Mouse (Mus musculus) natural killer cell, adult 2 months (primary cell): ENCODE measurements around the gene Ntrk3.

Experiments
- DNase-seq, 2 experiments: peaks; one replicate each; pipeline ENCODE4 v3.0.0; 2022; ENCODE audit warnings: low spot score in 2 of 2

Ntrk3 gene

DNA sequence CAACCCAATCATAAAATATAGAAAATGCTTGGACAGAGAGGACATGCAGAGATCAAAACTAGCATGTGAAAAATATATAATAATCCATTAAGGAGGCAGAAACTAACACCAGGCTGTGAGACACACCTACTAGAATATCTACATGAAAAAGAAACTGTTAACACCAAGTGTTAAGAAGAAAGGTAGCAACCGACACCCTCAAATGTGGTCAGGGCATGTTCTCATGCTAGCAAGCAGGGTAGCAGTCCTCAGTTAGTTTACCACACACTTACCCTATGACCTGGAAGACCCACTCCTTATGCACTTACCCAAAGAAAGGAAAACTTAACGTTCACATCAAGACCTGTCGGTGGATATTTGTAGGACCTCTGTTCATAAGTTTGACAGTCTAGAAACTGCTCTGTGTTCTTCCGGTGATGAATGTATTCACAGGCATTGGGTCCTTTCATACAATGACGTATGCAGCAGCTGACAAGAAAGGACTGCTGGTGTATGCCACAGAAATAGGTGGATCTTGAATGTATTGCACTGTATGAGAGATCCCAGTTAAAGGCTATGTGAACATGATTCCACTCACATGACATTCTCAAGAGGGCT lies at the start of gene Ntrk3:
Gene Ntrk3, minus strand, starts transcription at position 399 of the 597 bp plus-strand sequence.
- DNase-seq, result peak; percentile 8 to 47

DNA sequence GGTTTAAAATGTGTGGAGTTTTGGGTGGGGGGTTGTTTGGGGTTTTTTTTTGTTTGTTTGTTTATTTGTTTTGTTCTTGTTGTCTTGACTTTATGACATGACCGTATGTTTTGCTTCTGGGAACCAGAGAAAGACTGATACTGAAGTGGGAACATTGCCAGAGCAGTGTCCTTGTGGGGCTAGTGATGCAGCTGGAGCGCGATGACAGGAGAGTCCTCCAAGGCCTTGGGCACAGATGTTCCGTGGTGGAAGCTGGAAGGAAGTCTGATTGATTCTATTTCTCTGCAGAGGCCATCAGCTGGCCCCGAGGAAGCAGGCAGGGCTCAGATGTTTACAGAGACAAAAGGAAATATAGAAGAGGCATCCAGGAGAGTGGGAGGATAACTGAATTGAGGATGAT lies 48.1 kb upstream of the Ntrk3 start:
- DNase-seq, result no peak

DNA sequence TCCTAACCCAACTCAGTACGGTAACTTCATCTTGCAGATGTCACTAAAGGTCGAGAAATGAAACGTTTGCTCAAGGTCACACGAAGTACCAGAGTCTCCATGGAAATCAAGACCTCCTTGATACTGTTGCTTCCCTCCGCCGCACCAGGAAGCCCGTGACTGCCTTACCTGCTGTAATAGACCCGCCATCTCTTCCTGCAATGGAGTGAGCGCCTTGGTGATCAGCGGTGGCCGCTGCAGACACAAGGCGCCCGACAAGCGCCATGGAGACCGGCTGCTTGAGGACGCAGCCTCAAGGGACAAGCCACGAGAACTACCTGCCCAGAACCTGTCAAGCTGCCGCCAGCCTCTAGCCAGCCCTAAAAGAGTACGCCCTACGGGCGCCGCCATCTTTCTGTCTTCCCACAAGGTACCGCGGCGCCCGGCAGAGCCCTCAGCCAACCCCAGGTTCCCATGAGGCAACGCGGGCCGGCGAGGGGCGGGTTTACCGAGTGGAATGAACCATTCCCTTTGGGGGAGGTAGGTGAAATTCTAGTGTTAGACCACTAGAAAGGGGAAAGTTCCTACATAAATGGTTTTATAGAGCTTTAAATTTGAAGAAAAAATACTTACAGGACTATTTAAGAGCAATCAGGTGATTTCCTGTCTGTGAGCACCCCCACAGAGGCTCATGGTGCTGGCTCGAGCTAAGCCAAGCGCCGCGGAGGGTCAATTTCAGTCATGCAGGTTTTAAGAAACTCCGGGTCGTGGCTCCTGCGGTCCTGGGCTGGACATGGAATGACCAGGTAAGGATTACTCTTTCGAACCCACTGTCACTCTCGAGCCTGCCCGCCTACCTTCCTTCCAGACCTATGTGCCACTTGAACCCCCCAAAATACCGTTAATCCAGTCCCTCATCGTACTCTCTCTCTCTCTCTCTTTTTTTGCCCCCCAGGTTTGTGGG lies 45.1 kb upstream of the Ntrk3 start, which contains the start of the genes Mrps11 and Mrpl46:
Gene Mrps11, plus strand, starts transcription at position 481 of the 943 bp plus-strand sequence.
Gene Mrpl46, minus strand, starts transcription at position 893 of the 943 bp plus-strand sequence.
- DNase-seq, result peak; percentile 76 to 85

DNA sequence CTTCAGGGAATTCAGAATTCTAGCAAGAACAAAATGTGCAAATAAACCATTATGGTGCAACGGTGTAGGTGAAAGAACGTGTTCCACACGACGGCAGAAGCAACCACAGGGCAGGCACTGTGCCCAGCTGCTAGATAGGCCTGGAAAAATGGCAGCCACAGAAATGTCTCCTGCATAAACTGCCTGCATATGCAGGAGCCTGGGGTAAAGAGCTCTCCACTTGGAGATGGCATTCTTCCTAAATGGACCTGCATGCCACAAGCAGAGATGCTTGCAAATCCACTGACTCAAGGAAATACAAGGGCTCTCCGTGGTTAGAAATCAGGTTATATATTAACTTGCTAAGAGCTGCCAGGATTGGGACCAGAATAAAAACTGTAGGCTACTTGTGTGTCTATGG lies 40.9 kb upstream of the Ntrk3 start:
- no peak for DNase-seq

DNA sequence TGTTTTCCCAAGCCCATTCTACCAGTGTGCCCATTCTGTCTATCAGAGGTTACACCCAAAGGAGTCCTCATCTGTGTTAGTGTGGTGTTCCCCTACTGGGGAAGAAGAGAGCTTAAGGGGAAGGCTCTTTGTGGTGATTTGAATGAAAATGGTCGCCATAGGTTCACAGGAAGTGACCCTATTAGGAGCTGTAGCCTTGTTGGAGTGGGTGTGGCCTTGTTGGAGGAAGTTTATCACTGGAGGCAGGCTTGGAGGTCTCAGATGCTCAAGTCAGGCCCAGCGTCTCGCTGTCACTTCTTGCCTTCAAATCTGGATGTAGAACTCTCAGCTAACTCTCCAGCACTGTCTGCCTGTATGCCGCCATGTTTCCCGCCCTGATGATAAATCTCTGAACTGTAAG lies 33.1 kb upstream of the Ntrk3 start:
- no peak for DNase-seq

DNA sequence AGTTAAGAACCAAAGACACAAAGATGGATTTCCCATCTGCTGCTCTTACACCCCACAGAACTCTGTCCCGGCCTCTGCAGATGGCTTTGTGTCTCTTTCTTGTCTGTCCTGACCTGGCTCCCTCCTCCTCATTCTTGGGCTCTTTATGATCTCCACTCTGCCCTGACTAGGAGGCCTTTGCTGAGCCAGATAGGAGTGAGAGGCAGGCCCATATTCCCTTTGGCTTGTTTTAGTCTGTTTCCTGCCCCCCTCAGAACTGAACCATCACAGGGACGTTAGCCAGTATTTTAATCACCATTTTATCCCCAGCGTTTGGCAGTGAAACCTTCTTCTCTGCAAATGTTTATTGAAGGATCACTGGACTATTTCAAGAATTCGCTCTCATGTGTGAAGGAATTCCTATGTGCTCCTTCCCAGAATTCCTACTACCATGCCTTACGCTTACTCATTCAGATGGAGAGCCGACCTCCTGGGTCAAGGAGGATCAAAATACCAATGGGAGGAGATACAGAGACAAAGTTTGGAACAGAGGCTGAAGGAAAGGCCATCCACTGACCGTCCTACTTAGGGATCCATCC lies 31.4 kb upstream of the Ntrk3 start:
- no peak for DNase-seq

DNA sequence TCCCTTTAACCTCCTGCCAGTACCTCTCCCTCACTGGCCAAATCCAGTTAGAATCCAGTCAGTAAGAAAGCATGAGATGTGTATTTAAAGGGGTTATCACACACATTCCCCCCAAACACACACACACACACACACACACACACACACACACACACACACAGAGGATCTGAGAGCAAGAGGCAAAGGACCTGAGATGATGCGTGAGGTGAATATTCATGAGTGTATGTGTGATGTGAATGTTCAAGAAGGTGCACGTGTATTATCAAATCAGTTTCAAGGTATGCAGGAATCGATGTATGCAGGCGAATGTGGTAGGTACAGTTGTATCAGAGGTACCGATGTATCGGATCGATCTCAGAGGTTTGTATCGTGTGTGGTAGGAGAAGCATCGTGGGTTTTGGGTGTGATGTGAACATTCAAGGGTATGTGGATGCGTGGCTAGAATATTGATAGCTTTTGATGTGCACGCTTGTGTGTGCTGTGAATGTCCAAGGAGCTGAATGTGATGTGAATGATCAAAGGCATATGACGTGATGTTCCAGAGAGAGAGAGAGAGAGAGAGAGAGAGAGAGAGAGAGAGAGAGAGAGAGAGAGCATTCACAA lies 30.2 kb upstream of the Ntrk3 start:
- no peak for DNase-seq

DNA sequence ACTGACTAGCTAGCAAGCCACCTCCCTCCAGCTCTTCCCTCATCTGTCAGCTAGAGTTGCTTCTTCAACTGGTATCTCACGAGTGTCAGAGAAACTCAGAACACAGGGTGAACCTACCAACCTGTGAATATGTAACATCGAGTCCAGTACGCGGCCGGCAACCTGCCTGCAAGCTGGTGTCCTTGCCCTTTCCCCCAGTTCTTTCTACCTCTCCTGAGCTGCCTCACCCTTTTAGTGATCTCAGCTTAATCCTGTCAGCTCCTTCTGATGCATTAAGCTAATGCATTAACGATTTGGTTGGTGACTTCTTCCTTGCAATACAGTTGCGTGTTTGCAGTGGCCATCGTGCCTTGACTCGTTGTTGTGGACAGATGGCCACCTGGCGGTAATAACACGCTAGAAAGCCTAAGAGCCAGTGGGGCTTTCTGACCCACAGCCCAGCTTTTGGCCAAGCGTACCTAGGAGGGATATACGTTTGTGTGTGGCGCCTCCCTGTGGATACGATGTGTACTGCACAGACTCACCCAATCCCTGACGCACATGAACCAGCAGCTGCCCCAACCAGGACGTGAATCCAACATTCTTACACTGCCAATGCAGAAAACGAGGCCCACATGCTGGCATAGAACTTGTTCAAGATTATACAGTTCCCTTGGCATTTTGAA lies 28.3 kb upstream of the Ntrk3 start:
- DNase-seq, result peak; percentile 76 to 78

DNA sequence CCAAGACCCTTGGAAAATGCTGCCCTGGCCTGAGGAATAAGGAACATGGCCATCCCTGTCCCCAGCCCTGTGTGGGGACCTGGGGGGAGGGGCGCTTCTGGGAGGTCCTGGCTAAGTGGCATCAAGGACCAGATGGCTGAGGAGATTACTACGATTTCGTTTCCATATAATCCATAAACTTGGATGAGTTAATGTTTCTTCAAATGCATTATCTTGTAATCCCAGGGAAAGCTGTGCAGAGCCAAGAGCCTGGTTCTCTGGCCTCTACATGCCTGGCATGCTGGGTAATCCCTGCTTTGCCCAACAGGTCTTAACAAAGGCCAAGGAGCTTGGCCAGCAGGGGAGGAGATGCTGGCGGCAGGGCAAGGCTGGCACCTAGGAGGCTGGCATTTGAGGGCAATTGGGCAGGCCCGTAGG lies 27.4 kb upstream of the Ntrk3 start:
- DNase-seq, result no peak

DNA sequence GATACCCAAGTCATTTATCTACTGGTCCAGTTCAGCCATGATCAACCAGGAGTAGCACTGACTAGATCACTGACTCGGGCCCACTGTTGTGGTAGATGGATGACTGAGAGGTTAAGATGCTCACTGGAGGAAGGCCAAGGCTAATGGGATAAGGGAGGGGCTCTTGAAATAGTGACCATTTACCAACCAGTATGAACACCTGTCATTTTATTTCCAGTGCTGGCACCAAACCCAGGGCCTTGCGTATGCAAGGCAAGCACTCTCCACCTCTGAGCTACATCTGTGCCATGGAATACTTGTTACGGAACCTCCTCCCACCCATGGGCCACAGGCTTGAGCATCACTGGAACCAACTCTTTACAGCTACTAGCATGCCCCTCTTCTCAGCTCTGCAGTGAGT lies 26.0 kb upstream of the Ntrk3 start:
- no peak for DNase-seq

DNA sequence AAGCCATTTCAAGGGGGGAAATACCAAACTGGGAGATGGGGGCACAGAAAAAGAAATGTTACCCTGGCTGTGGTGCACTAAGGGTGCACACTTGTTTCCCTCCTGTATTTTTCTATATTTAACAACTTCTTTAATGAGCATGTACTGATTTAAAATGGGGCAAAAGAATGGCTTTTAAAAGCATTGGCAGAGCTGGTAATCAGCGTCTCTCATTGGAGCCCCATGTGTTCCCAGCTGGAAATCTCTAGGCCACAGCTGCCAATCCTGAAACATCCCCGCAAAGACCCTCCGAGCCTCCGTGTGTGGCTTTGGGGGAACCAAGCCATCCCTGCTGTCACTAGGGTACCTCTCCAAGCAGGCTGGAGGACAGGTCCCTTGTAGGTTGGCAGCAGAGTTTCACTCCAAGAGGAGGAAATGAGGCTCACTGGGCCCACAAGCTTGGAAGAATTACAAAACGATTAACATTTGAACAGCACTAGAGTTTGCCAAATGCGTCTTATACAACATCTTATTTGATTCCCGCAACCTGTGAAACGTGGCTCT lies 16.7 kb upstream of the Ntrk3 start:
- no peak for DNase-seq

DNA sequence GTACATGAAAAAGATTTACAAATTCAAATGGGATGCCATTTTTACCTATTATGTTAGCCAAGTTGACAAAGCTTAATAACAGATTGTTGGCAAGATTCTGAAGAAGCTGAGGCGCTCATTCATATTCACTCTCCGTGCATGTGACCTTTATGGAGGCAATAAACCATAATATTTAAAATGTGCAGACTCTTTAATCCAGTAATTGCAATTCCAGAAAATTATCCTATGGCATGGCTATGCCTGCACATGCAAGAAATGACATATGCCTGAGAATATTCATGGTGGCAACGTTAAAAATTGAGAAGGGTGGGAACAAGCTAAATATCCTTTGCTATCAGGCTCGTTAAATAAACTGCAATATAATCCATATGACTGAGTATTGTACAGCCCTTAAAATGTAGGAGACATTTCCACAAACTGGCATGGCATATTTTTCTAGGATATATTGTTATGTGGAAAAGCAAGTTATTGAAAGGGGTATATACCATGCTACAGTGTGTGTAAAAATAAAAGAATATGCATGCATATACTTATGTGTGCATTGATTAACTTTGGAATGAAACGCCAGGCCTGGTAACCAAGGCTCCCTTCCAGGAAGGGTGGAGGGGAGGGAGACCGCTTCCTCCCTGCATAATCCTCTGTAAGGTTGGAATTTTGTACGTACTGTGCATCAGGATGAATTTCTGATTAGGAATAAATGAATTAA lies 16.1 kb upstream of the Ntrk3 start:
- DNase-seq, result no peak

DNA sequence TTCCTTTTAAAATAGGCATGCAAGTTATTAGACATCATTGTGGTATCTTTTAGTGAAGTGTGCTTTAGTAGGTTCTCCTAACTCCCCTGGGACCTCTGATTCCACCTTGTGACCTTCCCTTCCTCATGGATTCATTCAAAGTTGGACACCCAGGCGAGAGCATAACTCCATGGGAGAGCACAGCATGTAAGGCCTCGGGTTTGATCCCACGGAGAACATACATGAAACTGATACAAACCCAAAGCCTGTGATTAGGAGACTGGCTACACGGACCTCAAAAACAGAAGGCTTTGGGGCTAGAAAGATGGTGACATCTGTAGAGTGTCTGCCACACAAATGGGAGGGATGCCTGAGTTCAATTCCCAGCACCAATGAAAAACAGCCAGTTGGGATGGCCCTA lies 15.1 kb upstream of the Ntrk3 start:
- no peak for DNase-seq

DNA sequence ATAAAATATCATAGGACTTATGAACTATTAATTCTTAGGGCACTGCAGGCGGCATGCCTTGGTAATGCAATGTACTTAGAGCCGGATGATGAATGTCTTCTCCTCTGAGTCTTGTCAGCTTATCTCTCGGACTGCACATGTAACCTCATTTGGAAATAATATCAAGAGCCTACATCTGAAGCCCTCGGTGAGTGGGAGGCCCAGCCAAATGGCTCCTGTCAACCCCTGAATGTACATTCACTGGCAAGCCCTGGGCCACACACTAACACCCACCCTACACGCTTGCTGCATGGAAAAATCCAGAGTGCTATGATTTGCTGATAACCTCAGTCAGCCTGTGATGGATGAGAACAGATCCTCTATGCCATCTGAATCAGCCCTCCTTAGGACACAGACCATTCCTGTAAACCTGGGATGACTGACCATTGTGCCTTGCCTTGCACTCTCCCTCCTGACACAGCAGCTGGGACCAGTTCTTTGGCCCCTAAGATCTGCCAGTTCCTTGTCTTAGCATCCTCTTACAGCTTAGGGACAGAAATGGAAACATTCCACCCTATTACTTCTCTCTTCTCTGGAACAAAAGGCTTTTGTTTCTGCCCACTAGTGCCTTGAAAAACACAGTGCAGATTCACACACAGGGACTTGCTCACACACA lies 6.0 kb upstream of the Ntrk3 start:
- DNase-seq, result no peak

DNA sequence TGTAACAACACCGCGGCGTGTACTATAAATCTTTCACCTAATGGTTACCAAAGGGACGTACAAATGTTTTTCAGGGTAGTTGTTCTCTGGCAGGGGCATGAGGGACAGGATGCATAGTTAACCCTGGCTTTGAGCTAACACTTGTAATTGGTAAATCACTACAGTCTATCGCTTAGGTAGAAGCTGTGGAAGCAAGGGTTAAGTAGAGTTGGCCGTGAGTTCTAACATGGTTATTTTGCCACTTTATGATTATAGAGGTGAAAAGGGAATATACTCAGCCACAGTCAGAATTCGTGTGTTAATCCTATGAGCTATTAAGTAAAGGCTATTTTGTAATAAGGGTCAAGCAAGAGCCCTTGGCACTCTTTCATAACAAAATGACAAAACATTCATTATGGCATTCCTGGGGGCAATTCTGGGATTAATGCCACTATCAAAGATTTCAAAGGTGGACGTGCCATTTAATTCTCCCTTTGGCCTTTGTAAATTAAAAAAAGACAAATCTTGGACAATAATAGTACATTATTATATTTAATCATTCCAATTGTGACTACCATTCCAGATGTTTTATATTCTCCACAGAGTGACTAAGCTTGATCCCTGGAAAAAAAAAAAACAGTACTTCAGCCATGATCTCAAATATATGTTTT lies 1.7 kb upstream of the Ntrk3 start:
- no peak for DNase-seq

DNA sequence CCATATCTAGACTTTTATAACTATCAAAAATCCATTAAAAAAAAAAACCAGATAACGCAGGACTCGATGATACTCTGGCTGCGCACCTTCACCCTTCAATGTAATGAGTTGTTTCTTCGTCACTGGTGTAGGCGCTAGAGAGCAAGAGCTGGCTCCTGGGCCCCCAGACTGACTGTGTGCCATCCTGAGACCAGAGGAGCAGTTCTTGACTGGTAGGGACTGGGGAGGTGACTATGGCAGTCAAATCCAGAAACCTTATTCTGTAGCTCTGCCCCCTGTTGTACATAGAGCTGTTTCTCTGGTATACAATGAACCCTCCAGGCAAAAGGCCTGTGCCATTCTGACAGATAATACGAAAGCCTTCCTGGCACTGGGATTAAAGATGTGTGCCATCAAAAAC lies 616 bp downstream of the Ntrk3 start:
- DNase-seq, result no peak

DNA sequence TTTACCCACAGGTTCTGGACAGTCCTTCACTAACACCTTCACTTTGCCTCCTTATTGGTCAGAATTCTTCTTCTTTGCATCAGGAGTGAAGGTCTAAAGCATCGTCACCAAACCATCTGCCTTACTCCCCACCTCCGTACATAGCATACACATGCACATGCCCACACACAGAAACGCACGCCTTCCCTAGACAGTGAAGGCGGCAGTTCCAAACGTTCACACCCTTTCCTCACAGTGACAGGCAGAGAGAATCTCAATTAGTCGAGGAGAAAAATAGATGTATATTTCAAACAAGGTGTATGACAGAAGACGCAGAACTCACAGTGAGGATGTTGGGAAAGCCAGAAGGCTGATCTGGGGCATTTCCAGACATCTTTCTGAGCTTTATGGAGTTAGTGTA lies 6.4 kb downstream of the Ntrk3 start:
- no peak for DNase-seq

DNA sequence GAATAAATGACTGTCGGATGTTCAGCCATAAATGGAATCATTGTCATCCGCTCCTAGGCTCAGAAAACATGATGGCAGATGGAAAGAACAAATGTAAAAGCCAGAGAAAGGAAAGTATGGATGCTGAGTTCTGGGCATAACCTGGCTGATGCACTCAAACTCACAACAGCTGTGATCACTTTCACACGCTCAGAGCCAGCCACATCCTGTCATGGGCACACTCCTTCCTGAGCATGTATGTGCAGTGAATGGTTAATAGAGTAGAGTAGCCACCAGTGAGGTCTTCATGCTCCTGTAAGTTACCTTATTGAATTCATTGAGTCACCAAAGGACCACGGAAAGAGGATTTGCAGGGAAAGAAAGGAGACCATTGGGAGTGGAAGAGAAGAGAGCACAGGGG lies 13.2 kb downstream of the Ntrk3 start:
- peak; percentile 10 to 21 for DNase-seq

DNA sequence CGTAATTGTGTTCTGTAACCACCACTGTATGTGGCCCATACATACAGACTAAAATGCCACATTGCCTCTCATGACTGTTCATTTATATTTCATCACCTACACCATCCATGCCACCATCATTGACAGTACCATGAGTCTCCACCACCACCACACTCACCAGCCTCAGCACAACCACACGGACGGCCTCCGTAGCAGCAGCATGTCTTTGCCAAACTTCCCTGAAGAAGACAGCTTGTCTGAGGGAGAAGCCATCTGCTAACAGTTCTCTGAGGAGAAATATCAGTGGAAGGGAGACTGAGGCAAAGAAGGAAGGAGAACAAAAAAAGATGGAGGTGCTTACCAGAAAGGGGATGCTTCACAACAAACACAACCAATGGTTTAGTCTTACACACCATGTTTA lies 15.8 kb downstream of the Ntrk3 start:
- no peak for DNase-seq
